Mouse (Mus musculus) hematopoietic stem cell, adult 5-6 weeks (primary cell): ENCODE results near the gene Wfdc12. TPM values are rescaled to one million over a fixed set of nuclear protein-coding genes. Genes with fewer than 3 reads are reported as not detected.

Source experiments
- ATAC-seq, 2 experiments: fragments of 125-278 bp in 1 of 2; replicated peaks in 1 of 2; 2 replicates each; pipeline ENCODE4 v1.8.0; 2016 to 2017; ENCODE audit warnings: inconsistent platforms in 2 of 2, mild to moderate bottlenecking in 2 of 2, moderate number of reproducible peaks in 2 of 2, low read depth in 1 of 2, moderate TSS enrichment in 1 of 2; ENCODE audit not compliant: low FRiP score in 2 of 2, poor library complexity in 2 of 2, severe bottlenecking in 2 of 2, insufficient read depth in 1 of 2, low TSS enrichment in 1 of 2
- total RNA-seq: library from RNA; stranded (forward); fragments of 172-1452, 232-1000 nt; gene quantifications from 2 replicates; pipeline ENCODE4 v1.2.3, GENCODE M21; 2017

Gene Wfdc12
- total RNA-seq, 1 experiment from 2014 or later: not detected

GRCm38 (mm10) chr2:164183340-164183739 is 7.1 kb downstream of the Wfdc12 start:
- ATAC-seq: no peak

GRCm38 (mm10) chr2:164182692-164183255 is 7.6 kb downstream of the Wfdc12 start, which contains the start of gene Wfdc5:
Gene Wfdc5 (minus strand): TSS chr2:164182742.
- no peak for ATAC-seq

DNA sequence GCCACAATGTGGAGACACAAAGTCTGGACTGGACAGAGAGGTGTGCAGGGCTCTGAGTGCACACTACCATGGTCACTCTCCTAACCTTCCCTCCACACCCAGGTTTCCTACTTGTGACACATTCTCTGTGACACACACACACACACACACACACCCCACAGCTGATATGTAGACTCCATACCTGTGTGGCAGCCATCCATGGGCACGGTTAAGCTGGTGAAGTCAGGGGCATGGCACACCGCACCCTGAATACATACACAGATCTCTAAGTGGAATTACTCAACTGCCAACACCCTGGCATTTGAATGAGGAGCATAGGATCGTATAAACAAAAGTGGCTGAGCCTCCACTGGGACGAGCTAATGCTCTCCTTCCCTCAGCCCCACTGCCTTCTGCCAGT is 9.6 kb downstream of the Wfdc12 start:
- no peak for ATAC-seq

- no peak for ATAC-seq
Measured at GRCm38 (mm10) chr2:164180124-164180523, 10.3 kb downstream of the Wfdc12 start.

DNA sequence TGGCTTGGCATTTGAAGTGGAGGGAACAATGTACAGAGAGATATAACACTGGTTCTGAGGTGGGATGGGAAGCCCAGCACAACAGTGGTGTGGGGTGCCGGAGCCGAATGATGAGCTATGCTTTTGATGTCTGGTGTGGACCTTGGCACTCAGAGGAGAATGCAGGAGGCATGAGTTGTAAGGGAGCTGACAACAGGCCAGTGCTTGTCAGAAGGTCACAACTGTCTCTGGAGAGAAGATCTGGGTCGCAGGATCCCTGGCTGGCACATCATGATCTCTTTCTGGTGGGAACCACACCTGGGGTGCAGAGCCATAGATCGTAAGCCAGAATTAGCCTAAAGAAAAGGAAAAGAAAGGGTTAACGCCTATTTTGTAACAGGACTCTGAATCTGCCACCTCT is 12.6 kb downstream of the Wfdc12 start:
- ATAC-seq: no peak

DNA sequence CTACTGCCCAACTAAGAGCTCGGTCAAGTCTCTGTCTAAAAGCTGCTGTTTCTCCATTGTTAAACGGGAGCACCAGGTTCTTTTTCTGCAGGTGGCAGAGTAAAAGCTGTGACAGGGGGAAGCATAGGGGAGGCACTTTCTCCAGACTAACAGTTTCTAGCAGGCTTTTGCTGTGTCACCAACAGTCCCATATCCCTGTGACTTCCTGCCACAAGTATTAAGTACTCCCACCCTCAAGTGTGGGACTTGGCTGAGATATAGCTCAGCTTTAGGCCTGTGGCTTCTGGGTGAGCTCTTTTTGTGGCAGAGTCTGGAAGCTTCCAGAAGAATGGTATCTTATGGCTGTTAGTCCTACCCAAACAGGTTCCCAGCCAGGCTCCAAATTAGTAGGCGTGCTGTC is 14.6 kb downstream of the Wfdc12 start:
- ATAC-seq: peak; percentile 62 to 66; a peak in 3 of 4 replicates

DNA sequence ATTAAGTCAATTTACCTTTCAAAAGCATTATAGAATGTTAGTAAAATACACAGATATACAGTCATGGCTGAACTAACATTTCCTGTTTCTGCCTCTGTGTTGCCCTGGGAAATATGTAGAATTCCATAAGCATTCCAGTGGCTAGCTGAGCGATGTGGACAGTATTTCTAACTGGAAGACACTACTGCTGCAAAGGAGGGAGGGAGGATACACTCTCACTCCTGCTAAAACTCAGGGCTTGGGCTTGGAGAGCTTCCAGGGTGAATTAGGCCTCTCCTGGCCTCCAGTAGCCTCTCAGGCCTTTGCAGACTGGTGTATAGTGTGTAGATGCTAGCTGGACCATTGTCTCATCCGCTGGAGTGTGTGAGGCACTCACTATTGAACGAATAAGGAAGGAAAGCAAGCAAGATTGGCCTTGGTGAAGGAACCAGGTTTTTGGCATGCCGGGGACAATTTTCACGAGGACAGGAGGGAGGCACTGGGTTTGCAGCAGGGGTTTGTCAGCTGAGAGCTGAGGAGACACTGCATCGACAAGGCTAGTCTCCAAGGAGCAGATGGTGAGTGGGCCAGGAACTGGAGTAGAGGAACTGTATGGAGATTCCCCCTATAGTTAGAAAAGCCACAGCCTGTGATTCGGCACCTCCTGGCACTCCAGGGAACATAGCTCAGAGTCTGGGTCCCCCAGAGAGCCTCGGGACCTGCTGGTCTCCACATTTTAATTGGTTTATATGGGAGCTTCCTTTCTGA is 15.6 kb downstream of the Wfdc12 start:
- ATAC-seq: no peak

GRCm38 (mm10) chr2:164173394-164173793 is 17.0 kb downstream of the Wfdc12 start:
- peak in 1 of 2 experiments; percentile 19; a peak in 1 of 4 replicates for ATAC-seq

- ATAC-seq: no peak
Measured at GRCm38 (mm10) chr2:164170902-164171301, 19.5 kb downstream of the Wfdc12 start, which contains the start of gene Kcns1. Gene Kcns1 (minus strand): TSS chr2:164171113.

GRCm38 (mm10) chr2:164170326-164170725 is 20.1 kb downstream of the Wfdc12 start:
- no peak for ATAC-seq

GRCm38 (mm10) chr2:164168571-164168946 is 21.8 kb downstream of the Wfdc12 start:
- ATAC-seq: peak in 1 of 2 experiments; percentile 38; a peak in 1 of 4 replicates

GRCm38 (mm10) chr2:164167752-164168570 is 22.4 kb downstream of the Wfdc12 start:
- 0 out of 4 replicates have a peak, but pooled peaks of 1 of the 2 experiments have one; percentile 9 for ATAC-seq

GRCm38 (mm10) chr2:164164941-164165340 is 25.5 kb downstream of the Wfdc12 start:
- ATAC-seq: no peak

GRCm38 (mm10) chr2:164161515-164162055 is 28.8 kb downstream of the Wfdc12 start:
- no peak for ATAC-seq

GRCm38 (mm10) chr2:164158838-164159237 is 31.6 kb downstream of the Wfdc12 start:
- ATAC-seq: no peak

- ATAC-seq: no peak
Measured at GRCm38 (mm10) chr2:164156158-164156557, 34.2 kb downstream of the Wfdc12 start.

DNA sequence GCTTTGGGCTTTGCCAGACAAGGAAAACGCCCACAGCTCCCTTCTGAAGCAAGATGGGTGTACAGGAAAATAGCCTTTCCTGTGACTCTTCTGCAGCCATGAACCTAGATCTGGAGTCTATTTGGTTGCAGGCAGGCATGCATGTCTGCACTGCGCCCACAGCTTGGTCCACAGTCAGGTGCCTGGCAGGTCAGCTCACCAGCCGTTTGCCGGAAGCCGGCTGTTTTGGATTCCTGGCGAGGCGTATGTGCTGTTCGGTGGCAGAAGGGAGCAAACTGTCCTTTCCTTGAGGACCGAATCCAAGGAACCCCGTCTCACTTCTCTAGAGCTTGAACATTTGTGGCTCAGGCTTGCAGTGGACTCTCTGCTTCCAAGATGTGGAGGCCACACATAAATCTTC is 36.4 kb downstream of the Wfdc12 start:
- ATAC-seq: no peak

- no peak for ATAC-seq
Measured at GRCm38 (mm10) chr2:164152341-164152740, 38.1 kb downstream of the Wfdc12 start.
